Mouse (Mus musculus) liver, adult 2 months (tissue): ENCODE results near the gene Insrr.

ENCODE experiments used
- CTCF ChIP-seq: fragments of 200-500 bp; IDR thresholded peaks from 2 replicates; pipeline ENCODE4 v1.5.1; 2011; ENCODE audit warnings: low read depth, low read length, control low read depth
- POLR2A ChIP-seq: fragments of 200-500 bp; IDR thresholded peaks from 2 replicates; pipeline ENCODE4 v1.6.1; 2011; ENCODE audit warnings: low read length, control low read depth; ENCODE audit not compliant: insufficient read depth; ENCODE audit errors: extremely low read depth

GRCm38 (mm10) chr3:87801681-87802080 is 4.9 kb downstream of the Insrr start:
- TF ChIP-seq CTCF (no peak), POLR2A (no peak)
